Mouse (Mus musculus): ENCODE results near the gene Nos1ap.
A peak's percentile ranks its signal among the peaks of the same experiment; 100 is the strongest.

Gene Nos1ap

GRCm38 (mm10) chr1:170406921-170407320 lies 182.7 kb downstream of the Nos1ap start:
- no peak for DNase-seq

- DNase-seq = no peak
Measured at GRCm38 (mm10) chr1:170405152-170405551, 184.5 kb downstream of the Nos1ap start.

- DNase-seq = peak; percentile 61
Measured at GRCm38 (mm10) chr1:170402682-170403081, 187.0 kb downstream of the Nos1ap start.

GRCm38 (mm10) chr1:170398866-170399265 lies 190.8 kb downstream of the Nos1ap start:
- DNase-seq = no peak

- no peak for DNase-seq
Measured at GRCm38 (mm10) chr1:170395101-170395500, 194.6 kb downstream of the Nos1ap start.

GRCm38 (mm10) chr1:170394641-170395040 lies 195.0 kb downstream of the Nos1ap start:
- DNase-seq = no peak

GRCm38 (mm10) chr1:170392771-170393728 lies 196.6 kb downstream of the Nos1ap start:
- no peak for DNase-seq

- peak; percentile 65 for DNase-seq
Measured at GRCm38 (mm10) chr1:170387180-170387912, 202.3 kb downstream of the Nos1ap start.

GRCm38 (mm10) chr1:170385416-170385815 lies 204.2 kb downstream of the Nos1ap start:
- DNase-seq = no peak

GRCm38 (mm10) chr1:170383530-170383929 lies 206.1 kb downstream of the Nos1ap start:
- no peak for DNase-seq

GRCm38 (mm10) chr1:170381457-170381856 lies 208.2 kb downstream of the Nos1ap start:
- no peak for DNase-seq

GRCm38 (mm10) chr1:170380505-170380904 lies 209.2 kb downstream of the Nos1ap start:
- DNase-seq = no peak

GRCm38 (mm10) chr1:170375721-170376120 lies 213.9 kb downstream of the Nos1ap start:
- no peak for DNase-seq

GRCm38 (mm10) chr1:170373750-170374149 lies 215.9 kb downstream of the Nos1ap start:
- DNase-seq = no peak

GRCm38 (mm10) chr1:170371191-170371792 lies 218.4 kb downstream of the Nos1ap start:
- no peak for DNase-seq

GRCm38 (mm10) chr1:170368864-170369263 lies 220.8 kb downstream of the Nos1ap start:
- DNase-seq = peak; percentile 24

- no peak for DNase-seq
Measured at GRCm38 (mm10) chr1:170366981-170367700, 222.5 kb downstream of the Nos1ap start.

- no peak for DNase-seq
Measured at GRCm38 (mm10) chr1:170363746-170364145, 225.9 kb downstream of the Nos1ap start.

GRCm38 (mm10) chr1:170360183-170360915 lies 229.3 kb downstream of the Nos1ap start:
- no peak for DNase-seq

GRCm38 (mm10) chr1:170353335-170353734 lies 236.3 kb downstream of the Nos1ap start:
- DNase-seq = no peak

GRCm38 (mm10) chr1:170351080-170351479 lies 238.6 kb downstream of the Nos1ap start:
- DNase-seq = no peak

GRCm38 (mm10) chr1:170346266-170346665 lies 243.4 kb downstream of the Nos1ap start:
- DNase-seq = no peak
